Mouse (Mus musculus) midbrain, embryonic 14.5 days (tissue): ENCODE data around the gene Hspg2. TPM values are rescaled to one million over a fixed set of nuclear protein-coding genes. Genes with fewer than 3 reads are reported as not detected.

Experiments used
- ATAC-seq: fragments of 200-750 bp; cut with Nextera tagmentation; 2 replicates; pipeline ENCODE4 v1.8.0; 2017; ENCODE audit warnings: moderate number of reproducible peaks, moderate library complexity; ENCODE audit not compliant: low FRiP score, low TSS enrichment
- DNase-seq: peaks from one replicate; pipeline ENCODE4 v3.0.0-alpha.2; 2015
- H3K27ac ChIP-seq: fragments of 300-500 bp; sonication (generic); replicated peaks from 2 replicates; pipeline ENCODE4 v1.5.1; 2014; ENCODE audit warnings: mild to moderate bottlenecking, low read depth, low read length, moderate library complexity
- H3K27me3 ChIP-seq: fragments of 300-500 bp; sonication (generic); 2 replicates; pipeline ENCODE4 v1.6.1; 2014; ENCODE audit warnings: low read length, control low read depth, mixed read lengths; ENCODE audit not compliant: control insufficient read depth, insufficient read depth
- H3K36me3 ChIP-seq: fragments of 300-500 bp; sonication (generic); 2 replicates; pipeline ENCODE4 v1.6.1; 2014; ENCODE audit warnings: low read length, control low read depth; ENCODE audit not compliant: control insufficient read depth, insufficient read depth
- H3K4me1 ChIP-seq: fragments of 300-500 bp; sonication (generic); 2 replicates; pipeline ENCODE4 v1.6.1; 2014; ENCODE audit warnings: mild to moderate bottlenecking, antibody characterized with exemption, low read length, control low read depth; ENCODE audit not compliant: control insufficient read depth, insufficient read depth
- H3K4me2 ChIP-seq: fragments of 300-500 bp; sonication (generic); 2 replicates; pipeline ENCODE4 v1.6.1; 2014; ENCODE audit warnings: mild to moderate bottlenecking, low read length, moderate library complexity
- H3K4me3 ChIP-seq: fragments of 300-500 bp; sonication (generic); replicated peaks from 2 replicates; pipeline ENCODE4 v1.5.1; 2014; ENCODE audit warnings: low read depth, low read length
- H3K9ac ChIP-seq: fragments of 300-500 bp; sonication (generic); replicated peaks from 2 replicates; pipeline ENCODE4 v1.6.1; 2014; ENCODE audit warnings: mild to moderate bottlenecking, low read length, moderate library complexity
- H3K9me3 ChIP-seq: fragments of 300-500 bp; sonication (generic); 2 replicates; pipeline ENCODE4 v1.6.1; 2016; ENCODE audit warnings: low read length, control low read depth, mixed read lengths; ENCODE audit not compliant: control insufficient read depth
- WGBS: fragments of 180-500 bp; shearing (Covaris S2); extraction: QIAGEN DNeasy Blood & Tissue Kit; methylation state at CpG from one replicate; pipeline ENCODE4 v1.1.7; 2014; 5-methylcytosine and 5-hydroxymethylcytosine counted together
- polyA plus RNA-seq: library from polyadenylated mRNA; unstranded; fragments of >200 nt; fragmentation: Nextera tagmentation; extraction: Ambion mirVana; gene quantifications from 2 replicates; pipeline ENCODE4 v1.2.1, GENCODE M21; 2014

Hspg2 gene
- polyA plus RNA-seq, 1 experiment from 2014 or later: 7.6 TPM

DNA sequence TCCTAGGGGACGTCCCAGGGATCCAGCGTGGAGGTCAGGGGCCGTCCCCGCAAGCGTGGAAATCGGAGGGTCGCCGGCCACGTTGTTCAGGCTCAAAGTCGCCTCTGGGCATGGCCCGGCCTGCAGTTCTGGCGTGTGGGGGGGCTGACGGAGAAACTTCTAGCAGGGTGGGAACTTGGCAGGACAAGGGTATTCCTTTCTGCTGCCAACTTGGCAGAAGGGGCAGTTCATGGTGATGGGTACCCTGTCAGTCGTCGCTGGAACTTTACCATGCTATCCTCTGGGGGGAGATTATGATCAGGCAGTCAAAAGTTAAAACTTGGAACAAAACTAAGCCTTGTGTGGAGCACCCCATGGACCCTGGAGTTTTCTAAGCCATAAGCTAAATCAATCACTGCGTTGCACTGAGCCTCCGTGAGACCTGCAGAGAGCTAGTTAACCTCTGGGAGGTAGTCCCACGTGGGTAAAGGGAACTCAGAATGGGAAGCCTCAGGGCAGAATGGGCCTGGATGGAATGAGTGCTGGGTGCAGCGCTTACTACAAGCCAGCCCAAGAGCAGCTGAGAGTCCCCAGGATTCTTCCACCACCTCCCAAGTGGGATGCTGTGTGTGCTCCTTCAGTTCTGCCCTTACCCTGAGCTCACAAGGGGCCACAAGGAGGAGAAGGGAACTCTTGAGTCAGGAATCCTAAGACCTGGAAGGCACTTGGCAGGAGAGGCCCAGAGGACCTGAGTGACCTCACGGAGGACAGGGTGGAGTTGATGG lies 694 bp downstream of the Hspg2 start:
- peak overlapping the region; percentile 46 for H3K4me3 ChIP-seq
- H3K4me2 ChIP-seq: peak overlapping the region; percentile 97
- WGBS: 5% methylated on average over 20 of the region's 20 CpGs
- peak overlapping the region; percentile 57 for H3K9ac ChIP-seq
- ATAC-seq: peak; percentile 22; the same call in 1 of the 2 replicates
- H3K36me3 ChIP-seq: no peaks in the 10 kb centered on the region
- no peaks in the 10 kb centered on the region for H3K27me3 ChIP-seq
- no peaks in the 10 kb centered on the region for H3K9me3 ChIP-seq
- H3K4me1 ChIP-seq: peaks cover 13% of the 10 kb centered on the region
- 0 out of 2 replicates have a peak overlapping the region, but pooled peaks have one; percentile 8 for H3K27ac ChIP-seq
- DNase-seq: peak; percentile 47

DNA sequence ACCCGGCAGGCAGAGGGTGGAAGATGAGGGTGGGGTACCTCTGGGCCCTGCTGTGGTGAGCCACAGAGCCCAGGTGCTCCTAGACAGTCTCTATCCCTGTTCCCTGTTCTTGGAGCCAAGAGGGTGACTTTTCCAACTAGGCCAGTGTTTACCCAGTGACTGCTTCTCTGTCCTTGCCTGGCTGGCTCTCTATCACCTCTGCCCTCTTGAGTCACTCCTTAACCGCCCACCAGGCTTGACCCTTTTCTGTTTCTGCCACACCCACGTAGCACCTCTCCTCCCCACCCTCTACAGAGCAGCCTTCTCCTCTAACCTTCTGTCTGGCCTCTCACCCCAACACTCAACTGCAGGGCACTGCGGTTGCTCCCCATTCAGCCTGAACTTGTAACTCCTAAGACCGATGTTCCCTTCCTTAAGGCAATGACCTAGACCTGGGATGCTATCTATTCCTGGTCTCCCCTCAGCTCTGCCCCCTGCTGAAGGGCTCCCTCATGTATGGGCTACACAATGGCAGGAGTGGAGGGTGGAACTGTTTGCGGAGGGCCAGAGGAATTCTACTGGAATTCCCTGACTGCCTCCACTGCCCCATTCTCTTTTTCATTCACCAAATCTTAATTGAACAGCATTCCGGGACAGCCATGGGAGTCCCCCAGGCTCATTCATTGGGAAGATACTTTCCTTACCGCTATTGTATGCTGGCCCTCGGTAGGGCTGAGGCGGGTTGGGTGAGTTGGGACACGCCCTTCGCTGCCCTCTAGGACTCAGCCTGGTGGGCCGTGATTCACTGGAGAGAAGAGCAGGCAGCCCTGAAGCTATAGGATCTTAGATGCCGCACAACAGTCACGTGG lies 1.5 kb downstream of the Hspg2 start:
- H3K9ac ChIP-seq: no peak overlapping the region

DNA sequence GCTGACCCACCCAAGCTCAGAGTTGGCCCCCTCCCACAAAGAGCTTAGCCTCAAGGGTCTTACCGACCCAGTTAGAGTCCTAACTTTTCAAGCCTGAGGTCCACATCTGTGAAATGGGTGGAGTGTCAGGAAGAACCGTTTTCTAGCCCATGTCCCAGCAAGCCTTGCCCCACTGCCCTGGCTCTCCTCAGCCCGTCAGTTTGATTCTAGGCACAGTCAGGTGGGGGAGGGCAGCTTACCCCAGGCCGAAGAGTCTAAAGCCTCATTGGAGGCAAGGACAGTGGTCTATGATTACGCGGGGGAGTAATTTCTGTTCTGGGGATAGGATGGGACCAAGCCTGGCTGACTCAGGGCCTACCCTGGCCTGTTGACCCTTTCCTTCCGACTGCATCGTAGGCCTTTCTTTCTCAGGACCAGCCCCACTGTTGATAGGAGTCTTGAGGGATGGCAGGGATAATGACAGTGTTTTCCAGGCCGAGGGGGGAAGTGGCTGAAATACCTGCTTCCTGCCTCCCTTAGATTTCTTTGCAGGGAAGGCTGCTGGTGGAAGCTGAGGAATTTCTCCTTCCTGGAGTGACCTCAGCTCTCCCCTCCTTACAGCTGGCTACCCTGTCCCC lies 2.2 kb downstream of the Hspg2 start:
- WGBS: 80% methylated on average over 9 of the region's 9 CpGs
- Histone ChIP-seq H3K4me2 (no peak overlapping the region), H3K27ac (no peak overlapping the region), H3K9me3 (no peaks in the 10 kb centered on the region), H3K4me3 (no peak overlapping the region), H3K4me1 (peaks cover 13% of the 10 kb centered on the region), H3K27me3 (no peaks in the 10 kb centered on the region), H3K9ac (no peak overlapping the region), H3K36me3 (no peaks in the 10 kb centered on the region)
- ATAC-seq (no peak), DNase-seq (no peak)

More for the DNA sequence above, 1.5 kb downstream of the Hspg2 start:
- no peak overlapping the region for H3K27ac ChIP-seq
- no peak overlapping the region; the same call in 1 of the 2 replicates for H3K4me3 ChIP-seq
- ATAC-seq (no peak), DNase-seq (no peak)
- WGBS: 41% methylated on average over 15 of the region's 15 CpGs
- H3K4me1 ChIP-seq: peaks cover 13% of the 10 kb centered on the region
- no peaks in the 10 kb centered on the region for H3K9me3 ChIP-seq
- peak overlapping the region; percentile 97 for H3K4me2 ChIP-seq
- no peaks in the 10 kb centered on the region for H3K36me3 ChIP-seq
- H3K27me3 ChIP-seq: no peaks in the 10 kb centered on the region

DNA sequence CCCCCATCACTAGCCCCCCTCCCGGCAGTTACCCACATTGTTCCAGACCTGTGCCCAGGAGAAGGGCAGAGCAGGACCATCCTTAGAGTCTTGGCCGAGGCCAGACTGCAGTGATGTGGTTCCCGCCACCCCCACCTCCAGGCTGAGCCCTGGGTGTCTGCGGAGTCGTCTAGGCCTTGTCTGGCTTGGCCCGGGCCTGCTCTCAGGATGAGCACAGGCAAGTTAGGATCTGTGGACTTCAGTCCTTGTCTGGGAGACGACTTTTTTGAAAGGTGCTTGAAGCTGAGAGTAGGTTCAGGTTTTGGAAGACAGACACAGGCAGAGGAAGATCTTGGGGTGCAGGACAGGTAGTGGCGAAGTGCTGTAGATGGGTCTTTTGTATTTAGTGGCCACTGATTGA lies 2.8 kb downstream of the Hspg2 start:
- Histone ChIP-seq H3K4me2 (no peak overlapping the region), H3K27ac (no peak overlapping the region), H3K36me3 (no peaks in the 10 kb centered on the region), H3K4me3 (no peak overlapping the region), H3K9me3 (no peaks in the 10 kb centered on the region), H3K9ac (no peak overlapping the region), H3K27me3 (no peaks in the 10 kb centered on the region), H3K4me1 (peaks cover 16% of the 10 kb centered on the region)
- DNase-seq: no peak
- WGBS: 69% methylated on average over 8 of the region's 8 CpGs
- ATAC-seq: no peak

DNA sequence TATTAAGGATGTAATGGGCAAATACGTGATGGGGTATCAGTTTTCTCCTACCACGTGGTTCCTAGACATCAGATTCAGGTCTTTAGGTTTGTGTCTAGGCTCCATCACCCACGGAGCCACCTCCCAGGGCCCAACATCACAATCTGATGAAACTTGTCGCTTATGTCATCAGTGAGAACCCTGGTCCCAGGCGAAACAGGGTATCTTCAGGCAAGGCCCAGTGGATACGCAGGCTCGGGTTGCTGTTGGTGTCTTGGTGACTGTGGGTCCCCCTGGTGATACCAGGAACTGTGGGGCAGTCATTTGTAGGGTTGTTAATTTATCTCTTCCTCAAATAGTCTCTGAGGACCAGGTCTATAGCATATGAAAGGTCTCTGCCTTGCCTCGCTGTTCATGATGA lies 4.7 kb downstream of the Hspg2 start:
- DNase-seq: no peak
- H3K9me3 ChIP-seq: no peaks in the 10 kb centered on the region
- peaks cover 25% of the 10 kb centered on the region for H3K4me1 ChIP-seq
- H3K36me3 ChIP-seq: no peaks in the 10 kb centered on the region
- no peak overlapping the region for H3K4me3 ChIP-seq
- no peak overlapping the region for H3K4me2 ChIP-seq
- WGBS: 94% methylated on average over 8 of the region's 8 CpGs
- H3K27ac ChIP-seq: no peak overlapping the region
- ATAC-seq: no peak
- no peak overlapping the region for H3K9ac ChIP-seq
- H3K27me3 ChIP-seq: no peaks in the 10 kb centered on the region

DNA sequence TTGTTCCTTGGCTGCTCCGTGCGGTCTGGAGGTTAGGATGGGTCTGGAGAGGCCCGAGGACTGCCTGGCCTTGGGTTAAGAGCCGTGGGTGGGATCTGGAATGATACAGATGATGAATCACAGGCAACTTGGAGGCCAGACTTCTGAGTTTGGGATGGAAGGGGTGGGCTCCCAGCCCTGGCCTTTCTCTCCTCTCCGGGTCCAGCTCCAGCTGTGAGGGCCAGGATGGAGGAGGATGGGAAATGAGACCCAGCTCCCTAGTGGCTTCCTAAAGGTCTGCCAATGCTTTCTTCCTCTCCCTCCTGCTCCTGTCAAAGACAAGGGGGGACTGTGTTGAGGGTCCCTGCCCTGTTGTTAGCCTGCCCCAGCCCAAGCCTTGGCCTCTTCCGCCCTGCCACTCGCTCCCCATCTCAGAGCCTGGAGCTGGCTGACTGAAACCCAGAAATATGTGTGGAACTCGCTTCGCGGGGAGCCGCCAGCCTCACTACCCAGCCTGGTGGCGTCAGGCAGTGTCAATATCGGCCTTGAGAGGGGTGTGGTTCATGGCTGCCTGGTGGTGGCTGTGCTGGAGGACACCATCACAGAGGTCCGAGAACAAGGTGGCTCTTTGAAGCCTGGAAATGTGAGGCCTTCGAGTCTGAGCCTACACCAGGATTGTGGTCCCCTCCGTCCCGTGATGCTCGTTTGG lies 5.3 kb downstream of the Hspg2 start:
- WGBS: 80% methylated on average over 18 of the region's 18 CpGs
- H3K9me3 ChIP-seq: no peaks in the 10 kb centered on the region
- no peak overlapping the region for H3K9ac ChIP-seq
- H3K4me2 ChIP-seq: no peak overlapping the region
- H3K27ac ChIP-seq: no peak overlapping the region
- no peaks in the 10 kb centered on the region for H3K27me3 ChIP-seq
- DNase-seq (no peak), ATAC-seq (no peak)
- H3K4me1 ChIP-seq: peaks cover 23% of the 10 kb centered on the region
- H3K4me3 ChIP-seq: no peak overlapping the region
- H3K36me3 ChIP-seq: no peaks in the 10 kb centered on the region

GRCm38 (mm10) chr4:137474694-137475093 lies 6.1 kb downstream of the Hspg2 start:
- no peak overlapping the region for H3K27ac ChIP-seq
- H3K4me1 ChIP-seq: peaks cover 15% of the 10 kb centered on the region
- H3K9me3 ChIP-seq: no peaks in the 10 kb centered on the region
- H3K9ac ChIP-seq: no peak overlapping the region
- no peaks in the 10 kb centered on the region for H3K36me3 ChIP-seq
- no peaks in the 10 kb centered on the region for H3K27me3 ChIP-seq
- 97% methylated on average over 7 of the region's 7 CpGs for WGBS
- H3K4me2 ChIP-seq: no peak overlapping the region
- DNase-seq (no peak), ATAC-seq (no peak)
- no peak overlapping the region for H3K4me3 ChIP-seq

DNA sequence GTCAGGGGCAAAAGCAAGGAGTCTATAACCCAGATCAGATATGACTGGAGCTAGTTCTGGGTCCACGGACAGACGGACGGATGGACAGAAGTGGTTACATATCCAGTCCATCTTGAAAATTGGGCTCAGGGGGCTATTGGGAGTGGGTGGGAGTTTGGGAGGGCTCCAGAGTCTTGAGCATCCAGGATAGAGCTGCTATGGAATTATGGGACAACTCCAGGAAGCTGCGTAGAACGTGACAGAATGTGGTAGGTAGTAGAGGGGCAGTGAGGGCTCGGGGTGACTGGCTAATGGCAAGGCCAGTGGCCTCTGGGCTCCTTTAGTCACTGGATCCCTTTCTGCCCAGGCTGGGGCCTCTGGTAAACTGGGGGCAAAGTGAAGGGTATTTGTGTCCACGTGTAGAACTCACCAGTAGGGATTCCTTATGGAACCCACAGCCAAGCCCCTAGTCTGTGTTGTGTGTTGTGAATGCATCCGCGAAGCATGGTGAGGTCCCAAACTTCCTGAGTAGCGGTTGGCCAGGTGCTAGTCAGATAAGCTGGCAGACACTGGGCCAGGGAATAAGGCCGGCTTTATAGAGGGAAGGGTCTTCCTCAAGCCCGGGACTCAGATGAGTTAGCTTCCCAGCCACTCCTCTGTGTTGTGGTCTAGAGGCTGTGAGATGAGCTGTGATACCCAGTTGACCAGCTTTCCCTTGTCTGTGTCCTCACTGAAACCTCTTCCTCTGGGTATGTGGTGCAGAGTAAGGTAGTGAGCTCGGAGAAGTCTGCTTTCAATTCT lies 6.9 kb downstream of the Hspg2 start:
- H3K36me3 ChIP-seq: no peaks in the 10 kb centered on the region
- H3K27me3 ChIP-seq: no peaks in the 10 kb centered on the region
- WGBS: 88% methylated on average over 13 of the region's 13 CpGs
- DNase-seq (no peak), ATAC-seq (no peak)
- H3K4me1 ChIP-seq: peaks cover 15% of the 10 kb centered on the region
- no peaks in the 10 kb centered on the region for H3K9me3 ChIP-seq
- no peak overlapping the region for H3K4me3 ChIP-seq
- no peak overlapping the region for H3K27ac ChIP-seq
- H3K9ac ChIP-seq: no peak overlapping the region
- H3K4me2 ChIP-seq: no peak overlapping the region
